Mouse (Mus musculus) neural tube, embryonic 12.5 days (tissue): ENCODE results near the gene Pip5kl1. TPM values are rescaled to one million over a fixed set of nuclear protein-coding genes. Genes with fewer than 3 reads are reported as not detected.

Experiments
- ATAC-seq: fragments of 200-750 bp; cut with Nextera tagmentation; 2 replicates; pipeline ENCODE4 v1.8.0; 2017; ENCODE audit warnings: low read depth, mild to moderate bottlenecking, moderate TSS enrichment, moderate library complexity; ENCODE audit not compliant: low FRiP score
- H3K27ac ChIP-seq: fragments of 300-500 bp; sonication (generic); 2 replicates; pipeline ENCODE4 v1.5.1; 2016
- H3K27me3 ChIP-seq: fragments of 300-500 bp; sonication (generic); replicated peaks from 2 replicates; pipeline ENCODE4 v1.6.1; 2016; ENCODE audit warnings: mild to moderate bottlenecking
- H3K36me3 ChIP-seq: fragments of 300-500 bp; sonication (generic); 2 replicates; pipeline ENCODE4 v1.6.1; 2016; ENCODE audit warnings: mild to moderate bottlenecking
- H3K4me1 ChIP-seq: fragments of 300-500 bp; sonication (generic); 2 replicates; pipeline ENCODE4 v1.6.1; 2016
- H3K4me2 ChIP-seq: fragments of 300-500 bp; sonication (generic); replicated peaks from 2 replicates; pipeline ENCODE4 v1.6.1; 2016; ENCODE audit warnings: mild to moderate bottlenecking
- H3K4me3 ChIP-seq: fragments of 300-500 bp; sonication (generic); 2 replicates; pipeline ENCODE4 v1.5.1; 2016
- H3K9ac ChIP-seq: fragments of 300-500 bp; sonication (generic); 2 replicates; pipeline ENCODE4 v1.6.1; 2016; ENCODE audit warnings: mild to moderate bottlenecking
- H3K9me3 ChIP-seq: fragments of 300-500 bp; sonication (generic); 2 replicates; pipeline ENCODE4 v1.6.1; 2016; ENCODE audit warnings: mild to moderate bottlenecking
- WGBS: fragments of 180-500 bp; shearing (Covaris S2); methylation state at CpG from one replicate; pipeline ENCODE4 v1.1.7; 2016; 5-methylcytosine and 5-hydroxymethylcytosine counted together
- polyA plus RNA-seq: library from polyadenylated mRNA; unstranded; fragments of >200 nt; fragmentation: Nextera tagmentation; extraction: Ambion mirVana; gene quantifications from 2 replicates; pipeline ENCODE4 v1.2.1, GENCODE M21; 2016

Pip5kl1 gene
- polyA plus RNA-seq, 1 experiment from 2014 or later, result 4.0 TPM

- Histone ChIP-seq H3K4me1 (peaks cover 14% of the 10 kb centered on the region), H3K36me3 (no peaks in the 10 kb centered on the region; the same call in 1 of the 2 replicates), H3K9me3 (no peaks in the 10 kb centered on the region), H3K9ac (no peak overlapping the region), H3K4me3 (no peak overlapping the region), H3K27me3 (no peaks in the 10 kb centered on the region), H3K4me2 (no peak overlapping the region), H3K27ac (no peak overlapping the region)
- 79% methylated on average over 11 of the region's 11 CpGs for WGBS
- ATAC-seq, result no peak
Measured at GRCm38 (mm10) chr2:32589213-32589795, 14.7 kb downstream of the Pip5kl1 start.

GRCm38 (mm10) chr2:32590224-32590623 lies 15.6 kb downstream of the Pip5kl1 start:
- H3K27ac ChIP-seq, result no peak overlapping the region
- H3K4me2 ChIP-seq, result no peak overlapping the region
- 81% methylated on average over 10 of the region's 10 CpGs for WGBS
- no peaks in the 10 kb centered on the region for H3K9me3 ChIP-seq
- no peak for ATAC-seq
- H3K27me3 ChIP-seq, result no peaks in the 10 kb centered on the region
- H3K4me1 ChIP-seq, result peaks cover 14% of the 10 kb centered on the region
- H3K4me3 ChIP-seq, result no peak overlapping the region
- no peak overlapping the region for H3K9ac ChIP-seq
- H3K36me3 ChIP-seq, result peaks cover 3% of the 10 kb centered on the region; the same call in 1 of the 2 replicates

GRCm38 (mm10) chr2:32591249-32591648 lies 16.7 kb downstream of the Pip5kl1 start:
- no peak for ATAC-seq
- H3K27me3 ChIP-seq, result no peaks in the 10 kb centered on the region
- no peaks in the 10 kb centered on the region for H3K9me3 ChIP-seq
- no peak overlapping the region for H3K4me2 ChIP-seq
- H3K36me3 ChIP-seq, result peaks cover 3% of the 10 kb centered on the region; the same call in 1 of the 2 replicates
- H3K9ac ChIP-seq, result no peak overlapping the region
- no peak overlapping the region for H3K4me3 ChIP-seq
- WGBS, result 70% methylated on average over 6 of the region's 6 CpGs
- H3K27ac ChIP-seq, result no peak overlapping the region
- H3K4me1 ChIP-seq, result peaks cover 14% of the 10 kb centered on the region

- H3K4me1 ChIP-seq, result no peaks in the 10 kb centered on the region
- no peak for ATAC-seq
- H3K9me3 ChIP-seq, result no peaks in the 10 kb centered on the region
- whole genome bisulfite sequencing, result 90% methylated on average over 13 of the region's 13 CpGs
- H3K27me3 ChIP-seq, result no peaks in the 10 kb centered on the region
- no peak overlapping the region for H3K4me3 ChIP-seq
- H3K36me3 ChIP-seq, result peaks cover 7% of the 10 kb centered on the region; the same call in 1 of the 2 replicates
- no peak overlapping the region for H3K4me2 ChIP-seq
- no peak overlapping the region for H3K9ac ChIP-seq
- H3K27ac ChIP-seq, result no peak overlapping the region
Measured at GRCm38 (mm10) chr2:32596725-32597124, 22.1 kb downstream of the Pip5kl1 start.

- ATAC-seq, result no peak
- no peak overlapping the region for H3K27ac ChIP-seq
- no peak overlapping the region for H3K9ac ChIP-seq
- H3K27me3 ChIP-seq, result no peaks in the 10 kb centered on the region
- H3K4me3 ChIP-seq, result no peak overlapping the region
- H3K4me1 ChIP-seq, result no peaks in the 10 kb centered on the region
- WGBS, result 91% methylated on average over 5 of the region's 5 CpGs
- no peaks in the 10 kb centered on the region for H3K9me3 ChIP-seq
- H3K4me2 ChIP-seq, result no peak overlapping the region
- H3K36me3 ChIP-seq, result peaks cover 7% of the 10 kb centered on the region; the same call in 1 of the 2 replicates
Measured at GRCm38 (mm10) chr2:32597248-32597647, 22.7 kb downstream of the Pip5kl1 start.

GRCm38 (mm10) chr2:32597699-32598098 lies 23.1 kb downstream of the Pip5kl1 start:
- ATAC-seq, result no peak
- Histone ChIP-seq H3K27me3 (no peaks in the 10 kb centered on the region), H3K4me2 (no peak overlapping the region), H3K4me1 (no peaks in the 10 kb centered on the region), H3K36me3 (peaks cover 7% of the 10 kb centered on the region; the same call in 1 of the 2 replicates), H3K27ac (no peak overlapping the region), H3K4me3 (no peak overlapping the region), H3K9me3 (no peaks in the 10 kb centered on the region), H3K9ac (no peak overlapping the region)
- WGBS, result 93% methylated on average over 5 of the region's 5 CpGs

GRCm38 (mm10) chr2:32598506-32598905 lies 23.9 kb downstream of the Pip5kl1 start:
- no peaks in the 10 kb centered on the region for H3K27me3 ChIP-seq
- ATAC-seq, result no peak
- H3K4me1 ChIP-seq, result no peaks in the 10 kb centered on the region
- 92% methylated on average over 8 of the region's 8 CpGs for WGBS
- H3K9me3 ChIP-seq, result no peaks in the 10 kb centered on the region
- H3K4me3 ChIP-seq, result no peak overlapping the region
- no peak overlapping the region for H3K27ac ChIP-seq
- H3K36me3 ChIP-seq, result peaks cover 7% of the 10 kb centered on the region; the same call in 1 of the 2 replicates
- no peak overlapping the region for H3K4me2 ChIP-seq
- no peak overlapping the region for H3K9ac ChIP-seq

GRCm38 (mm10) chr2:32599409-32599808 lies 24.8 kb downstream of the Pip5kl1 start, which contains the start of gene St6galnac6:
Gene St6galnac6 (plus strand): TSS chr2:32599709.
- Histone ChIP-seq H3K9ac (no peak within 1 kb of the TSS), H3K4me2 (no peak within 1 kb of the TSS), H3K9me3 (no peaks in the 10 kb centered on the region), H3K27me3 (no peaks in the 10 kb centered on the region), H3K36me3 (peaks cover 7% of the 10 kb centered on the region; the same call in 1 of the 2 replicates), H3K27ac (no peak within 1 kb of the TSS), H3K4me1 (no peaks in the 10 kb centered on the region), H3K4me3 (no peak within 1 kb of the TSS)
- WGBS, result 95% methylated on average over 3 of the region's 3 CpGs
- no peak for ATAC-seq

GRCm38 (mm10) chr2:32601417-32602065 lies 26.9 kb downstream of the Pip5kl1 start:
- Histone ChIP-seq H3K4me2 (no peak overlapping the region), H3K9me3 (no peaks in the 10 kb centered on the region), H3K36me3 (peaks cover 5% of the 10 kb centered on the region; the same call in 1 of the 2 replicates), H3K4me1 (no peaks in the 10 kb centered on the region), H3K27ac (no peak overlapping the region), H3K4me3 (no peak overlapping the region), H3K9ac (no peak overlapping the region), H3K27me3 (no peaks in the 10 kb centered on the region)
- ATAC-seq, result peak; percentile 51; the same call in 1 of the 2 replicates
- 40% methylated on average over 8 of the region's 8 CpGs for WGBS

- no peaks in the 10 kb centered on the region for H3K27me3 ChIP-seq
- peaks cover 7% of the 10 kb centered on the region for H3K4me1 ChIP-seq
- H3K36me3 ChIP-seq, result no peaks in the 10 kb centered on the region
- H3K9me3 ChIP-seq, result no peaks in the 10 kb centered on the region
- under 1% methylated on average over 11 of the region's 11 CpGs for WGBS
- peak overlapping the region; percentile 7; the same call in 1 of the 2 replicates for H3K4me3 ChIP-seq
- ATAC-seq, result no peak
- H3K9ac ChIP-seq, result no peak overlapping the region
- H3K4me2 ChIP-seq, result peak overlapping the region; percentile 49
- no peak overlapping the region for H3K27ac ChIP-seq
Measured at GRCm38 (mm10) chr2:32602600-32603054, 28.0 kb downstream of the Pip5kl1 start.

- Histone ChIP-seq H3K9ac (no peak overlapping the region), H3K36me3 (no peaks in the 10 kb centered on the region), H3K4me3 (no peak overlapping the region), H3K27me3 (no peaks in the 10 kb centered on the region), H3K4me2 (no peak overlapping the region), H3K27ac (no peak overlapping the region), H3K9me3 (no peaks in the 10 kb centered on the region), H3K4me1 (peaks cover 19% of the 10 kb centered on the region)
- ATAC-seq, result no peak
- WGBS, result 42% methylated on average over 10 of the region's 10 CpGs
Measured at GRCm38 (mm10) chr2:32604631-32605030, 30.0 kb downstream of the Pip5kl1 start.

GRCm38 (mm10) chr2:32606161-32607142 lies 31.9 kb downstream of the Pip5kl1 start:
- peaks cover 24% of the 10 kb centered on the region for H3K4me1 ChIP-seq

More at GRCm38 (mm10) chr2:32606161-32607142, 31.9 kb downstream of the Pip5kl1 start:
- 10% methylated on average over 53 of the region's 55 CpGs for WGBS
- Histone ChIP-seq H3K9me3 (no peaks in the 10 kb centered on the region), H3K27me3 (no peaks in the 10 kb centered on the region), H3K4me2 (peak overlapping the region; percentile 92), H3K36me3 (no peaks in the 10 kb centered on the region), H3K4me3 (peak overlapping the region; percentile 76), H3K27ac (no peak overlapping the region), H3K9ac (peak overlapping the region; percentile 76)
- peak; percentile 80 for ATAC-seq
